Mouse (Mus musculus) erythroblast, embryonic 14.5 days (primary cell): ENCODE measurements around the gene Eid2.
"Not testable (repeated sequence)": the region's sequence is repeated elsewhere in the genome, so short reads cannot be mapped to it uniquely, and the experiment has no call there.

Experiments
- GATA1 ChIP-seq: IDR thresholded peaks from 2 replicates; pipeline ENCODE4 v1.6.1; 2012; ENCODE audit warnings: low read length, inconsistent platforms, mixed read lengths
- TAL1 ChIP-seq: IDR thresholded peaks from 3 replicates; pipeline ENCODE4 v1.6.1; 2012; ENCODE audit warnings: low read length, inconsistent platforms, mixed read lengths

DNA sequence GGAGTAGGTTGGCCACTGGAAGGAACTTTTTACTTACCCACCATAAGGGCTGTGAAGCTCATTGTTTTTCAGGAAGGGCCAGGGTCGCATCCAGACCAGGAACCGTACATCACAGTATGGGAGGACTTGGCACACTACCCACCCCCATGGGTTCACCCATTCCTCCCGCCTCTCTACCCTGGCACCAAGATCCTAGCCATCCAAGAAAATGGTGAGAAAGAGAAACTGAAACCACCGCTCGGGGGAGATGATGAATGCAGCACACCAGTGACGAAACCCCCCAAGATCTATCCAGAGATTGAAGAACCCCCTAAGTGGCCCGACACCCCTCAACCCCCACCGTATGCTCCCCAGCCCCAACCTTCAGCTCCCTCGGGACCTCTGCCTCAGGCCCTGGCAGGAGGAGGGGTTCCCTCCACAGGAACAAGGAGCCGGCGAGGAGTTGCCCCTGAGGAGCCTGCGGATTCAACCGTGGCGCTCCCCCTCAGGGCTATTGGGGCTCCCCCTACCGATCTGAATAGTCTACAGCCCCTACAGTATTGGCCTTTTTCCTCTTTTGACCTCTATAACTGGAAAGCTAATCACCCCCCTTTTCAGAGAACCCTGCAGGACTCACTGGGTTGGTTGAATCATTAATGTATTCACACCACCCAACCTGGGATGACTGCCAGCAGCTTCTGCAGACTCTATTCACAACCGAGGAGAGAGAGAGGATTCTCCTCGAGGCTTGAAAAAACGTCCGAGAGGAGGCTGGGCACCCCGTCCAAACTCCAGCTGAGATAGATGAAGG is 48.5 kb upstream of the Eid2 start:
- not testable (repeated sequence) for TF ChIP-seq TAL1, GATA1
